Mouse (Mus musculus): ENCODE data around the gene Usp43. TPM values are rescaled to one million over a fixed set of nuclear protein-coding genes. Genes with fewer than 3 reads are reported as not detected.

The Usp43 gene
- polyA plus RNA-seq, 1 experiment: 3.5 TPM

- Histone ChIP-seq H3K4me3 (no peak overlapping the region), H3K36me3 (ENCODE audit: control insufficient read depth, insufficient read depth) (no peaks in the 10 kb centered on the region), H3ac (ENCODE audit: control insufficient read depth, insufficient read length) (no peak overlapping the region), H3K79me2 (ENCODE audit: control insufficient read depth, insufficient read depth) (no peaks in the 10 kb centered on the region), H3K4me2 (ENCODE audit: low read depth) (no peak overlapping the region), H3K27me3 (ENCODE audit: control insufficient read depth, insufficient read depth, insufficient read length) (no peaks in the 10 kb centered on the region)
- TF ChIP-seq POLR2A (IDR thresholded peaks at IDR 0.05; ENCODE audit: insufficient read length, low read depth) (no peak), E2F4 (IDR thresholded peaks at IDR 0.05; ENCODE audit: insufficient read depth) (no peak), MYOG (IDR thresholded peaks at IDR 0.05; ENCODE audit: control insufficient read depth in 1 of 3, insufficient read depth in 1 of 3, insufficient read length in 2 of 3, low read depth in 2 of 3) (no peak), TCF12 (IDR thresholded peaks at IDR 0.05; ENCODE audit: insufficient read depth, poor library complexity, severe bottlenecking) (no peak), SRF (IDR thresholded peaks at IDR 0.05; ENCODE audit: control insufficient read depth, insufficient read length, low read depth) (no peak), TCF3 (IDR thresholded peaks at IDR 0.05; ENCODE audit: insufficient read length, low read depth) (no peak), REST (IDR thresholded peaks at IDR 0.05; ENCODE audit: insufficient read depth, insufficient read length) (no peak), POLR2AphosphoS2 (IDR thresholded peaks at IDR 0.05; ENCODE audit: insufficient read length, low read depth) (no peak), USF1 (IDR thresholded peaks at IDR 0.05; ENCODE audit: low read depth) (no peak), MYOD1 (IDR thresholded peaks at IDR 0.05; ENCODE audit: control insufficient read depth in 1 of 3, insufficient read length in 2 of 3, low read depth in 2 of 3) (no peak), CEBPB (IDR thresholded peaks at IDR 0.05; ENCODE audit: insufficient read depth, poor library complexity, severe bottlenecking) (no peak), MAX (IDR thresholded peaks at IDR 0.05; ENCODE audit: low read depth) (no peak)
These were observed 33.4 kb downstream of the Usp43 start for GRCm38 (mm10) chr11:67888521-67888920.

- Histone ChIP-seq H3K4me3 (no peak overlapping the region), H3K79me2 (ENCODE audit: control insufficient read depth, insufficient read depth) (no peaks in the 10 kb centered on the region), H3K4me2 (ENCODE audit: low read depth) (no peak overlapping the region), H3K27me3 (ENCODE audit: control insufficient read depth, insufficient read depth, insufficient read length) (no peaks in the 10 kb centered on the region), H3K36me3 (ENCODE audit: control insufficient read depth, insufficient read depth) (peaks cover 5% of the 10 kb centered on the region), H3ac (ENCODE audit: control insufficient read depth, insufficient read length) (no peak overlapping the region)
- TF ChIP-seq TCF3 (IDR thresholded peaks at IDR 0.05; ENCODE audit: insufficient read length, low read depth) (no peak), E2F4 (IDR thresholded peaks at IDR 0.05; ENCODE audit: insufficient read depth) (no peak), SRF (IDR thresholded peaks at IDR 0.05; ENCODE audit: control insufficient read depth, insufficient read length, low read depth) (no peak), MYOG (IDR thresholded peaks at IDR 0.05; ENCODE audit: control insufficient read depth in 1 of 3, insufficient read depth in 1 of 3, insufficient read length in 2 of 3, low read depth in 2 of 3) (no peak), POLR2AphosphoS2 (IDR thresholded peaks at IDR 0.05; ENCODE audit: insufficient read length, low read depth) (no peak), REST (IDR thresholded peaks at IDR 0.05; ENCODE audit: insufficient read depth, insufficient read length) (no peak), USF1 (IDR thresholded peaks at IDR 0.05; ENCODE audit: low read depth) (no peak), TCF12 (IDR thresholded peaks at IDR 0.05; ENCODE audit: insufficient read depth, poor library complexity, severe bottlenecking) (no peak), MAX (IDR thresholded peaks at IDR 0.05; ENCODE audit: low read depth) (no peak)
These were observed 36.0 kb downstream of the Usp43 start for GRCm38 (mm10) chr11:67885921-67886320.

- H3K27me3 ChIP-seq (ENCODE audit: control insufficient read depth, insufficient read depth, insufficient read length): no peaks in the 10 kb centered on the region
- H3K4me2 ChIP-seq (ENCODE audit: low read depth): no peak overlapping the region
- H3K36me3 ChIP-seq (ENCODE audit: control insufficient read depth, insufficient read depth): no peaks in the 10 kb centered on the region
- no peak overlapping the region for H3K4me3 ChIP-seq
- TF ChIP-seq MAX (IDR thresholded peaks at IDR 0.05; ENCODE audit: low read depth) (no peak), TCF12 (IDR thresholded peaks at IDR 0.05; ENCODE audit: insufficient read depth, poor library complexity, severe bottlenecking) (no peak), MYOD1 (IDR thresholded peaks at IDR 0.05; ENCODE audit: control insufficient read depth in 1 of 3, insufficient read length in 2 of 3, low read depth in 2 of 3) (no peak), TCF3 (IDR thresholded peaks at IDR 0.05; ENCODE audit: insufficient read length, low read depth) (no peak), MYOG (IDR thresholded peaks at IDR 0.05; ENCODE audit: control insufficient read depth in 1 of 3, insufficient read depth in 1 of 3, insufficient read length in 2 of 3, low read depth in 2 of 3) (no peak), USF1 (IDR thresholded peaks at IDR 0.05; ENCODE audit: low read depth) (no peak), SRF (IDR thresholded peaks at IDR 0.05; ENCODE audit: control insufficient read depth, insufficient read length, low read depth) (no peak), CEBPB (IDR thresholded peaks at IDR 0.05; ENCODE audit: insufficient read depth, poor library complexity, severe bottlenecking) (no peak)
- H3K79me2 ChIP-seq (ENCODE audit: control insufficient read depth, insufficient read depth): no peaks in the 10 kb centered on the region
- H3ac ChIP-seq (ENCODE audit: control insufficient read depth, insufficient read length): no peak overlapping the region
These were observed 56.3 kb downstream of the Usp43 start for GRCm38 (mm10) chr11:67865521-67866197.

GRCm38 (mm10) chr11:67865100-67865499 is 56.9 kb downstream of the Usp43 start:
- TF ChIP-seq MAX (IDR thresholded peaks at IDR 0.05; ENCODE audit: low read depth) (no peak), MYOG (IDR thresholded peaks at IDR 0.05; ENCODE audit: control insufficient read depth in 1 of 3, insufficient read depth in 1 of 3, insufficient read length in 2 of 3, low read depth in 2 of 3) (no peak), POLR2A (IDR thresholded peaks at IDR 0.05; ENCODE audit: insufficient read length, low read depth) (no peak), POLR2AphosphoS2 (IDR thresholded peaks at IDR 0.05; ENCODE audit: insufficient read length, low read depth) (no peak), TCF3 (IDR thresholded peaks at IDR 0.05; ENCODE audit: insufficient read length, low read depth) (no peak), MYOD1 (IDR thresholded peaks at IDR 0.05; ENCODE audit: control insufficient read depth in 1 of 3, insufficient read length in 2 of 3, low read depth in 2 of 3) (no peak), E2F4 (IDR thresholded peaks at IDR 0.05; ENCODE audit: insufficient read depth) (no peak), TCF12 (IDR thresholded peaks at IDR 0.05; ENCODE audit: insufficient read depth, poor library complexity, severe bottlenecking) (no peak)

More at GRCm38 (mm10) chr11:67865100-67865499, 56.9 kb downstream of the Usp43 start:
- Histone ChIP-seq H3K27me3 (ENCODE audit: control insufficient read depth, insufficient read depth, insufficient read length) (no peaks in the 10 kb centered on the region), H3ac (ENCODE audit: control insufficient read depth, insufficient read length) (no peak overlapping the region), H3K36me3 (ENCODE audit: control insufficient read depth, insufficient read depth) (no peaks in the 10 kb centered on the region), H3K4me3 (no peak overlapping the region), H3K79me2 (ENCODE audit: control insufficient read depth, insufficient read depth) (no peaks in the 10 kb centered on the region), H3K4me2 (ENCODE audit: low read depth) (no peak overlapping the region)
